Mouse (Mus musculus): ENCODE measurements around the gene Stat2. TPM values are rescaled to one million over a fixed set of nuclear protein-coding genes. Genes with fewer than 3 reads are reported as not detected.

Stat2 gene
- total RNA-seq (2014; fragmentation: Nextera tagmentation), result 23.3 and 24.5 TPM in 2 replicates
- 15.0 and 16.7 TPM in 2 replicates for total RNA-seq (2017)
- 10.0 and 10.7 TPM in 2 replicates for polyA plus RNA-seq (2012)

DNA sequence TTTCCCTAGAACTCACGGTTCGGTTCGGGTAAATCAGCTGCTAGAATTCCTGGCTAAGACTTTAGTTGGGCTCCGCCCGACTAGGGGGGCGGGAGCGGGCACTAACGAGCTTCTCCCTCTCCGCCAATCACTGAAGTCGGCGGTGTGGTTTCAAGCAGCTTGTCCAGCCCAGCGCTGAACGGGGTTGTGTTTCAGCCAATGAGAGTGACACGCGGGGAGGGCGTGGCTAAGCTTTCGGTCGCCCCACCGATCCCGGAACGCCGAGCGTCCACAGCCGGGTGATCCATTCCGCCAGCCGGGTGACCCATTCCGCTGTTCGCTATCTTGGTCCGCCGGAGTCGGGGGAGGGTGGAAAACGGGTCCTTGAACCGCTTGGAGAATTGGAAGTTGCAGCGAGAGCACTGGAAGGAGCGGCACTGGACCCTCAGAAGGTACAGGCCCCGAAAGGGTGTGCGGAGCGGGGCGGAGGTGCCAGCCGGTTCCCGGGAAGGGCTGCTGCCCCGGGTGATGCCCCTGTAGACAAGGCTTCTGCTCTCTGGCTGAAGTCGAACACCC lies at the start of gene Stat2:
TSS of gene Stat2 (plus strand) at position 273 of the 555 bp plus-strand sequence.
- Histone ChIP-seq H3K36me3 (replicated peaks) (peaks cover 9% of the 10 kb centered on the region), H3K9me3 (replicated peaks) (no peaks in the 10 kb centered on the region), H3K27me3 (ENCODE audit: insufficient read depth, low read length) (no peaks in the 10 kb centered on the region), H3K4me1 (ENCODE audit: insufficient read depth, low read depth, low read length) (peaks cover 25% of the 10 kb centered on the region), H3K4me3 (ENCODE audit: low read depth, low read length) (peak within 1 kb of the TSS; percentile 78)
- no peak for TF ChIP-seq GATA1 (IDR thresholded peaks at IDR 0.05; ENCODE audit: borderline replicate concordance, low read length)
- peak; percentile 100 for ATAC-seq (ENCODE audit: extremely low read depth, insufficient number of reproducible peaks, low FRiP score, poor library complexity, severe bottlenecking)
- DNase-seq (ENCODE audit: low spot score), result peak; percentile 98

DNA sequence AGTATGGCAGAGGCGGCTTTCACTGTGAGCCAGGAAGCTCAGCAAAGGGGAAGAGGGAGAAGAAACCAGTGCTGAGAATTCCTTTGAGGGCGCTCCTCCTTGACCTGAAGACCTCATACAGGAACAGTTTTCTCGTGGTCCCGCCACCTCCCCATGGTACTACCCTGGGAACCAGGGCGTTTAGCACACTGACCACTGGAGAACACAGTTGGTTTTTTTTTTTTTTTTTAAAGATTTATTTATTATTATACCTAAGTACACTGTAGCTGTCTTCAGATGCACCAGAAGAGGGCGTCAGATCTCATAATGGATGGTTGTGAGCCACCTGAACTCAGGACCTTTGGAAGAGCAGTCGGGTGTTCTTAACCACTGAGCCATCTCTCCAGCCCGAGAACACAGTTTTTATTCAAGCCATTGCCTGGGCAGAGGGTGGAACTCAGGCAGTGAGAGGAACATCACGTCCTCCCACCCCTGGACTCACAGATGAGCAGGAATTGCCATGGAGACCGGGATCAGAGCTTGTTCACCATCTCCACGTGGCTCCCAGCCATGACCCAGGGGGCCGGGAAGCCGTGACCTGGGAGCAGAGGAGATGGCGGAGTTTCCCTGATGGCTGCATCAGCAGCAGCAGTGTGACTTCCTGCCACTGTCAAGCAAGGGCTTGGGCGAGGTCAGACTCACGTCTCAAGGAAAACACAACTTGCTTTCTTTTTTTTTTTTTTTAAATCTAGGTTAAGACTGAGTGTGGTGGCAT lies 48.6 kb upstream of the Stat2 start:
- Histone ChIP-seq H3K9me3 (replicated peaks) (no peaks in the 10 kb centered on the region), H3K4me1 (ENCODE audit: insufficient read depth, low read depth, low read length) (peaks cover 45% of the 10 kb centered on the region), H3K27me3 (ENCODE audit: insufficient read depth, low read length) (0 out of 2 replicates have a peak, but pooled peaks cover 4% of the 10 kb centered on the region), H3K36me3 (replicated peaks) (no peaks in the 10 kb centered on the region), H3K4me3 (ENCODE audit: low read depth, low read length) (no peak overlapping the region)
- ATAC-seq (ENCODE audit: extremely low read depth, insufficient number of reproducible peaks, low FRiP score, poor library complexity, severe bottlenecking), result no peak
- no peak for DNase-seq (ENCODE audit: low spot score)
- TF ChIP-seq CTCF (IDR thresholded peaks at IDR 0.05; ENCODE audit: low read depth, low read length), result no peak

- Histone ChIP-seq H3K4me3 (ENCODE audit: low read depth, low read length) (no peak overlapping the region), H3K36me3 (replicated peaks) (peaks cover 1% of the 10 kb centered on the region), H3K4me1 (ENCODE audit: insufficient read depth, low read depth, low read length) (peaks cover 57% of the 10 kb centered on the region), H3K27me3 (ENCODE audit: insufficient read depth, low read length) (0 out of 2 replicates have a peak, but pooled peaks cover 4% of the 10 kb centered on the region), H3K9me3 (replicated peaks) (no peaks in the 10 kb centered on the region)
- no peak for TF ChIP-seq GATA2 (IDR thresholded peaks at IDR 0.05; ENCODE audit: borderline replicate concordance, low read depth, low read length)
- no peak for TF ChIP-seq TAL1 (conservative IDR thresholded peaks at IDR 0.05; ENCODE audit: low read depth, low read length)
- TF ChIP-seq CTCF (IDR thresholded peaks at IDR 0.05; ENCODE audit: low read depth, low read length), result no peak
- no peak for TF ChIP-seq GATA1 (IDR thresholded peaks at IDR 0.05; ENCODE audit: borderline replicate concordance, low read length)
- TF ChIP-seq POLR2AphosphoS5 (IDR thresholded peaks at IDR 0.05; ENCODE audit: insufficient replicate concordance, low read depth, low read length), result no peak
- no peak for ATAC-seq (ENCODE audit: extremely low read depth, insufficient number of reproducible peaks, low FRiP score, poor library complexity, severe bottlenecking)
- no peak for DNase-seq (ENCODE audit: low spot score)
Measured at GRCm38 (mm10) chr10:128225064-128225463, 45.3 kb upstream of the Stat2 start.

- TF ChIP-seq TAL1 (conservative IDR thresholded peaks at IDR 0.05; ENCODE audit: low read depth, low read length) (no peak), POLR2AphosphoS5 (IDR thresholded peaks at IDR 0.05; ENCODE audit: insufficient replicate concordance, low read depth, low read length) (no peak), CTCF (IDR thresholded peaks at IDR 0.05; ENCODE audit: low read depth, low read length) (no peak), GATA2 (IDR thresholded peaks at IDR 0.05; ENCODE audit: borderline replicate concordance, low read depth, low read length) (no peak), GATA1 (IDR thresholded peaks at IDR 0.05; ENCODE audit: borderline replicate concordance, low read length) (no peak)
- H3K4me1 ChIP-seq (ENCODE audit: insufficient read depth, low read depth, low read length), result peaks cover 58% of the 10 kb centered on the region
- DNase-seq (ENCODE audit: low spot score) (no peak), ATAC-seq (ENCODE audit: extremely low read depth, insufficient number of reproducible peaks, low FRiP score, poor library complexity, severe bottlenecking) (no peak)
- H3K36me3 ChIP-seq (replicated peaks), result peaks cover 3% of the 10 kb centered on the region
- H3K9me3 ChIP-seq (replicated peaks), result no peaks in the 10 kb centered on the region
- no peak within 1 kb of the TSS for H3K4me3 ChIP-seq (ENCODE audit: low read depth, low read length)
- 0 out of 2 replicates have a peak, but pooled peaks cover 4% of the 10 kb centered on the region for H3K27me3 ChIP-seq (ENCODE audit: insufficient read depth, low read length)
Measured at GRCm38 (mm10) chr10:128225538-128225937, 44.8 kb upstream of the Stat2 start, which contains the start of gene Mip. Gene Mip (plus strand): TSS chr10:128225838.

GRCm38 (mm10) chr10:128227592-128227991 lies 42.8 kb upstream of the Stat2 start:
- TF ChIP-seq GATA1 (IDR thresholded peaks at IDR 0.05; ENCODE audit: borderline replicate concordance, low read length) (no peak), CTCF (IDR thresholded peaks at IDR 0.05; ENCODE audit: low read depth, low read length) (no peak), GATA2 (IDR thresholded peaks at IDR 0.05; ENCODE audit: borderline replicate concordance, low read depth, low read length) (no peak), POLR2AphosphoS5 (IDR thresholded peaks at IDR 0.05; ENCODE audit: insufficient replicate concordance, low read depth, low read length) (no peak), TAL1 (conservative IDR thresholded peaks at IDR 0.05; ENCODE audit: low read depth, low read length) (no peak)
- 0 out of 2 replicates have a peak, but pooled peaks cover 4% of the 10 kb centered on the region for H3K27me3 ChIP-seq (ENCODE audit: insufficient read depth, low read length)
- H3K36me3 ChIP-seq (replicated peaks), result peaks cover 3% of the 10 kb centered on the region
- H3K9me3 ChIP-seq (replicated peaks), result no peaks in the 10 kb centered on the region
- no peak overlapping the region for H3K4me3 ChIP-seq (ENCODE audit: low read depth, low read length)
- ATAC-seq (ENCODE audit: extremely low read depth, insufficient number of reproducible peaks, low FRiP score, poor library complexity, severe bottlenecking), result no peak
- DNase-seq (ENCODE audit: low spot score), result no peak
- H3K4me1 ChIP-seq (ENCODE audit: insufficient read depth, low read depth, low read length), result peaks cover 60% of the 10 kb centered on the region

GRCm38 (mm10) chr10:128228009-128228408 lies 42.4 kb upstream of the Stat2 start:
- Histone ChIP-seq H3K4me3 (ENCODE audit: low read depth, low read length) (no peak overlapping the region), H3K27me3 (ENCODE audit: insufficient read depth, low read length) (0 out of 2 replicates have a peak, but pooled peaks cover 4% of the 10 kb centered on the region), H3K9me3 (replicated peaks) (no peaks in the 10 kb centered on the region), H3K4me1 (ENCODE audit: insufficient read depth, low read depth, low read length) (peaks cover 63% of the 10 kb centered on the region), H3K36me3 (replicated peaks) (peaks cover 3% of the 10 kb centered on the region)
- TF ChIP-seq TAL1 (conservative IDR thresholded peaks at IDR 0.05; ENCODE audit: low read depth, low read length) (no peak), CTCF (IDR thresholded peaks at IDR 0.05; ENCODE audit: low read depth, low read length) (no peak), GATA1 (IDR thresholded peaks at IDR 0.05; ENCODE audit: borderline replicate concordance, low read length) (no peak), POLR2AphosphoS5 (IDR thresholded peaks at IDR 0.05; ENCODE audit: insufficient replicate concordance, low read depth, low read length) (no peak), GATA2 (IDR thresholded peaks at IDR 0.05; ENCODE audit: borderline replicate concordance, low read depth, low read length) (no peak)
- no peak for DNase-seq (ENCODE audit: low spot score)
- no peak for ATAC-seq (ENCODE audit: extremely low read depth, insufficient number of reproducible peaks, low FRiP score, poor library complexity, severe bottlenecking)
